Mouse (Mus musculus) myocyte (in vitro differentiated cells): ENCODE data around the gene 4933427D14Rik.

Source experiments
- MYOD1 ChIP-seq, 3 experiments: IDR thresholded peaks; one replicate each; pipeline ENCODE4 v1.6.1; 2011; ENCODE audit warnings: control low read depth in 2 of 3, low read depth in 2 of 3, mild to moderate bottlenecking in 2 of 3, moderate library complexity in 1 of 3; ENCODE audit not compliant: insufficient read length in 2 of 3, control insufficient read depth in 1 of 3
- POLR2A ChIP-seq: IDR thresholded peaks from one replicate; pipeline ENCODE4 v1.6.1; 2011; ENCODE audit warnings: low read depth, mild to moderate bottlenecking, control low read depth, moderate library complexity; ENCODE audit not compliant: insufficient read length

- TF ChIP-seq MYOD1 (IDR thresholded peaks at IDR 0.05; ENCODE audit: control insufficient read depth in 1 of 3, insufficient read length in 2 of 3, low read depth in 2 of 3) (no peak), POLR2A (no peak)
These were observed 70.9 kb downstream of the 4933427D14Rik start for GRCm38 (mm10) chr11:72136231-72136982.
